Mouse (Mus musculus) cortical plate, adult 2 months (tissue): ENCODE measurements around the gene Creg2.

Experiments used
- CTCF ChIP-seq: fragments of 200-500 bp; IDR thresholded peaks from 2 replicates; pipeline ENCODE4 v1.5.1; 2011; ENCODE audit warnings: mild to moderate bottlenecking, control low read depth, low read length; ENCODE audit not compliant: insufficient read depth; ENCODE audit errors: extremely low read depth
- POLR2A ChIP-seq: fragments of 200-500 bp; IDR thresholded peaks from 2 replicates; pipeline ENCODE4 v1.6.1; 2011; ENCODE audit warnings: mild to moderate bottlenecking, low read length, control low read depth; ENCODE audit not compliant: insufficient read depth; ENCODE audit errors: extremely low read depth

DNA sequence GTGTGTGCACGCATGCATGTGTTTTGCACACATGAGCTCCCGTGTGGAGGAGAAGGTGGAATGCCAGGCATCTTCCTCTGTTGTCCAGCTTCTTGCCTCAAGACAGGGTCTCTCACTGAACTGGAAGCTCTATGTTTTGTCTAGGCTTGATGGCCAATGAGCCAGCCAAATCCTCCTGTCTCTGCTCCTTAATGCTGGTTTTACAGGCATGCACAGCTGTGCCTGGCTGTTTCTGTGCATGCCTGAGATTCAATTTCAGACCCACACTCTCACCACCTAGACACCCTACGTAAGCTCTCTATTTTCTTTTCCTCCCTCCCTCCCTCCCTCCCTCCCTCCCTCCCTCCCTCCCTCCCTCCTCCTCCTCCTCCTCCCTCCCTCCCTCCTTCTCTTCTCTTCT is 40.7 kb upstream of the Creg2 start:
- TF ChIP-seq POLR2A (no peak), CTCF (no peak)
